Mouse (Mus musculus) liver, adult 2 months (tissue): ENCODE data around the gene 3110040N11Rik.

ENCODE experiments used
- CTCF ChIP-seq: fragments of 200-500 bp; IDR thresholded peaks from 2 replicates; pipeline ENCODE4 v1.5.1; 2011; ENCODE audit warnings: low read depth, low read length, control low read depth
- POLR2A ChIP-seq: fragments of 200-500 bp; IDR thresholded peaks from 2 replicates; pipeline ENCODE4 v1.6.1; 2011; ENCODE audit warnings: low read length, control low read depth; ENCODE audit not compliant: insufficient read depth; ENCODE audit errors: extremely low read depth

DNA sequence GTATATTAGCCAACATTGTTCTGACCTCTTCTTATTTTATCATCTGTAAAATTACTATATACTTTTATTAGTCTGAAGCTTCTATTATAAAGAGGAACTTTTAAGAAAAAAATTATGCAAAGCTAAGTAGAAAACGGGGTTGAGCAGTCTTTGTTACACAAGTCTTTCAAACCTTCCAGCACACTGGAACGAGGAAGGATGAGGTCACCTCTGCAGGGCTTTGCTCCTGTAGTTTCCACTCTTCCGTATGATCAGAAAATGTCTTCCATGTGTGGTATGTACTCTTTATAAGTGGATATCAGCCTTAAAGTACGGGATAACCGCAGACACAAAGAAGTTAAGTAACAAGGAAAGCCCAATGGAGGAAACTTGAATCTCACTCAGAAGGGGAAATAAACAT, 46.2 kb upstream of the 3110040N11Rik start:
- TF ChIP-seq CTCF (no peak), POLR2A (no peak)
